Mouse (Mus musculus): ENCODE results near the gene Fam117b. TPM values are rescaled to one million over a fixed set of nuclear protein-coding genes. Genes with fewer than 3 reads are reported as not detected.

The Fam117b gene
- total and polyA plus RNA-seq, 3 experiments = 5.2 to 24.6 (median 10.6) TPM

- Histone ChIP-seq H3K4me1 (ENCODE audit: control insufficient read depth, insufficient read depth, low read length) (peaks cover 6% of the 10 kb centered on the region), H3K27me3 (ENCODE audit: control insufficient read depth, insufficient read depth, low read length) (no peaks in the 10 kb centered on the region), H3K4me3 (no peak overlapping the region), H3K27ac (no peak overlapping the region), H3K79me2 (replicated peaks; ENCODE audit: control insufficient read depth, insufficient read depth, low read length) (no peaks in the 10 kb centered on the region), H3K9ac (ENCODE audit: low read depth, low read length) (no peak overlapping the region), H3K36me3 (ENCODE audit: control insufficient read depth, insufficient read depth, low read length) (no peaks in the 10 kb centered on the region; the same call in 1 of the 2 replicates)
- TF ChIP-seq EP300 (IDR thresholded peaks at IDR 0.05; ENCODE audit: insufficient read depth, low read depth, low read length) (no peak), CTCF (IDR thresholded peaks at IDR 0.05) (no peak), POLR2A (IDR thresholded peaks at IDR 0.05; ENCODE audit: insufficient read depth, low read depth, low read length) (no peak)
- WGBS = 97% methylated on average over 1 of the region's 1 CpGs
- DNase-seq = no peak
- intact Hi-C loops (cut with DNase I) = no loop called here
These were observed 104.2 kb downstream of the Fam117b start for GRCm38 (mm10) chr1:60017031-60017469.

Other genes starting within 250 kb of the Fam117b start
- 10 to 100 TPM; 57.2 to 61.4 TPM for gene Sumo1, start 242.2 kb upstream of the Fam117b start, total RNA-seq (2021)
- 19.5 and 34.4 TPM in 2 replicates for gene Sumo1, start 242.2 kb upstream of the Fam117b start, polyA plus RNA-seq (2012; rRNA removed)
- 10 to 100 TPM; 32.7 to 33.0 TPM for gene Nop58, start 228.0 kb upstream of the Fam117b start, total RNA-seq (2021)
- 7.2 and 8.6 TPM in 2 replicates for gene Nop58, start 228.0 kb upstream of the Fam117b start, polyA plus RNA-seq (2012; rRNA removed)
- gene Bmpr2, start 149.6 kb upstream of the Fam117b start, total RNA-seq (2021) = 10 to 100 TPM; 40.4 to 45.4 TPM
- gene Bmpr2, start 149.6 kb upstream of the Fam117b start, polyA plus RNA-seq (2012; rRNA removed) = 8.2 and 20.4 TPM in 2 replicates
- under 1 TPM; 0.31 to 0.45 TPM for gene Ica1l, start 130.2 kb downstream of the Fam117b start, total RNA-seq (2021)
- gene Ica1l, start 130.2 kb downstream of the Fam117b start, polyA plus RNA-seq (2012; rRNA removed) = 0.14 and 0.35 TPM in 2 replicates
- gene Carf, start 185.2 kb downstream of the Fam117b start, total RNA-seq (2021) = 1 to 10 TPM; 6.8 to 7.3 TPM
- gene Carf, start 185.2 kb downstream of the Fam117b start, polyA plus RNA-seq (2012; rRNA removed) = 1.8 and 5.4 TPM in 2 replicates
- 10 to 100 TPM; 11.9 to 13.9 TPM for gene Wdr12, start 185.6 kb downstream of the Fam117b start, total RNA-seq (2021)
- 5.8 and 8.1 TPM in 2 replicates for gene Wdr12, start 185.6 kb downstream of the Fam117b start, polyA plus RNA-seq (2012; rRNA removed)